Comparison of ENCODE assay signal across 8 mouse cellular contexts in genomic region chr3:34021259-34021828, GRCm38 (mm10). TPM values are rescaled to one million over a fixed set of nuclear protein-coding genes. Genes with fewer than 3 reads are reported as not detected.
DNase-seq lines count a peak whose midpoint lies in the region; TF ChIP-seq lines count a peak whose summit lies in the region.

No protein-coding gene starts in this region.

- 33% methylated on average over 4 of the region's 4 CpGs for WGBS in heart, adult 2 months
- 76% methylated on average over 4 of the region's 4 CpGs for WGBS in hindbrain, embryonic 10.5 days
- WGBS in macrophage (ENCODE audit: missing documents): 69% methylated on average over 4 of the region's 4 CpGs

- H3K9ac ChIP-seq in heart, adult 2 months (ENCODE audit: low read depth, low read length): no peak overlapping the region
- peak overlapping the region; percentile 98 for H3K9ac ChIP-seq in CH12.LX (ENCODE audit: insufficient read depth, low read depth)

- intact Hi-C loops in heart, adult 2 months (cut with DNase I): loop anchor here (2.0 to 5.0 kb wide), 2 partner anchors 19 to 34 kb away; no protein-coding TSS in a partner anchor

- dilution Hi-C loops in CH12.LX (cut with MboI; ENCODE audit: extremely low pct_ligation_motif_present, extremely low pct_unique_long_range_greater_than_20kb, low sequenced_read_pairs): no loop called here

- no peak for TF ChIP-seq EP300 in heart, adult 2 months (IDR thresholded peaks at IDR 0.05; ENCODE audit: insufficient read depth, low read depth, low read length)
- no peak for TF ChIP-seq EP300 in CH12.LX (IDR thresholded peaks at IDR 0.05; ENCODE audit: low read length)

- H3K9me3 ChIP-seq in CH12.LX (replicated peaks; ENCODE audit: low read length): no peaks in the 10 kb centered on the region
- H3K9me3 ChIP-seq in hindbrain, embryonic 10.5 days: no peaks in the 10 kb centered on the region

- TF ChIP-seq CTCF in heart, adult 2 months (IDR thresholded peaks at IDR 0.05): no peak
- no peak for TF ChIP-seq CTCF in CH12.LX (conservative IDR thresholded peaks at IDR 0.05 in 1 of 2, IDR thresholded peaks at IDR 0.05 in 1 of 2; ENCODE audit: low read depth in 2 of 2, low read length in 2 of 2)

- no peak for DNase-seq in heart, adult 2 months
- DNase-seq in heart, adult 18-20 months: no peak
- DNase-seq in CH12.LX (ENCODE audit: extremely low read depth): no peak
- DNase-seq in hindbrain, embryonic 10.5 days (ENCODE audit: low spot score): no peak
- DNase-seq in retina, embryonic 14.5 days (ENCODE audit: low spot score): no peak
- DNase-seq in thymus, postnatal 0 days (ENCODE audit: low spot score): no peak
- DNase-seq in kidney, postnatal 10 days: no peak

- no peak overlapping the region for H3K27ac ChIP-seq in heart, adult 2 months
- no peak overlapping the region for H3K27ac ChIP-seq in CH12.LX (ENCODE audit: insufficient read depth, low read depth)
- H3K27ac ChIP-seq in hindbrain, embryonic 10.5 days: no peak overlapping the region
- H3K27ac ChIP-seq in macrophage: no peak overlapping the region

- in situ Hi-C loops in CH12.LX (cut with MboI; ENCODE audit: low pct_ligation_motif_present, low pct_unique_long_range_greater_than_20kb, low sequenced_read_pairs): no loop called here

- peak overlapping the region; percentile 98 for H3K4me2 ChIP-seq in CH12.LX (ENCODE audit: insufficient read depth, low read depth, poor library complexity, severe bottlenecking)

- peaks cover 17% of the 10 kb centered on the region for H3K36me3 ChIP-seq in heart, adult 2 months (ENCODE audit: control insufficient read depth, insufficient read depth, low read length)
- H3K36me3 ChIP-seq in CH12.LX (replicated peaks in 1 of 2; ENCODE audit: control insufficient read depth in 1 of 2, insufficient read depth in 1 of 2, low read length in 1 of 2) (peaks cover 0 to 3% of the 10 kb centered on the region in 2 experiments), macrophage (ENCODE audit: inconsistent target) (no peaks in the 10 kb centered on the region)
- H3K36me3 ChIP-seq in hindbrain, embryonic 10.5 days: peaks cover 23% of the 10 kb centered on the region; the same call in 1 of the 2 replicates

- H3K4me1 ChIP-seq in heart, adult 2 months (ENCODE audit: control insufficient read depth, insufficient read depth, low read length): peaks cover 6% of the 10 kb centered on the region
- H3K4me1 ChIP-seq in CH12.LX (ENCODE audit: control insufficient read depth in 1 of 2, insufficient read depth in 2 of 2): peaks cover 4 to 41% of the 10 kb centered on the region in 2 experiments; a peak in 3 of 4 replicates
- peaks cover 14% of the 10 kb centered on the region for H3K4me1 ChIP-seq in hindbrain, embryonic 10.5 days (replicated peaks)

- H3K4me3 ChIP-seq in heart, adult 2 months: peak overlapping the region; percentile 99
- H3K4me3 ChIP-seq in CH12.LX (replicated peaks in 1 of 3; ENCODE audit: low read depth in 2 of 3, low read length in 2 of 3, poor library complexity in 1 of 3): peak overlapping the region; percentile 80 to 94 (median 88)
- H3K4me3 ChIP-seq in hindbrain, embryonic 10.5 days: peak overlapping the region; percentile 96
- peak overlapping the region; percentile 64 for H3K4me3 ChIP-seq in macrophage (ENCODE audit: inconsistent target)

- no peak for TF ChIP-seq POLR2A in heart, adult 2 months (IDR thresholded peaks at IDR 0.05; ENCODE audit: insufficient read depth, low read depth, low read length)
- no peak for TF ChIP-seq POLR2A in CH12.LX (IDR thresholded peaks at IDR 0.05; ENCODE audit: low read depth, low read length)

- no peaks in the 10 kb centered on the region for H3K27me3 ChIP-seq in heart, adult 2 months (ENCODE audit: control insufficient read depth, insufficient read depth, low read length)
- H3K27me3 ChIP-seq in CH12.LX (replicated peaks): peaks cover 4% of the 10 kb centered on the region
- no peaks in the 10 kb centered on the region for H3K27me3 ChIP-seq in hindbrain, embryonic 10.5 days (ENCODE audit: insufficient read depth, poor library complexity, severe bottlenecking)

- H3K79me2 ChIP-seq in heart, adult 2 months (replicated peaks; ENCODE audit: control insufficient read depth, insufficient read depth, low read length): peaks cover 6% of the 10 kb centered on the region; the same call in 1 of the 2 replicates
- peaks cover 57% of the 10 kb centered on the region for H3K79me2 ChIP-seq in CH12.LX (replicated peaks; ENCODE audit: control insufficient read depth, extremely low read depth, insufficient read depth, poor library complexity, severe bottlenecking)
- peaks cover 59% of the 10 kb centered on the region for H3K79me2 ChIP-seq in macrophage (ENCODE audit: inconsistent target)

- TF ChIP-seq RAD21 in CH12.LX (IDR thresholded peaks at IDR 0.05; ENCODE audit: low read depth, low read length): no peak

TF ChIP-seq in CH12.LX, 34 proteins besides CTCF, POLR2A, EP300 and RAD21:
- TF ChIP-seq ZNF384 (IDR thresholded peaks at IDR 0.05; ENCODE audit: low read depth, low read length) (no peak), MAX (IDR thresholded peaks at IDR 0.05; ENCODE audit: low read length) (no peak), USF2 (conservative IDR thresholded peaks at IDR 0.05; ENCODE audit: low read depth, low read length) (no peak), BHLHE40 (IDR thresholded peaks at IDR 0.05; ENCODE audit: low read depth, low read length) (no peak), MAZ (IDR thresholded peaks at IDR 0.05; ENCODE audit: low read depth, low read length) (no peak), SIN3A (IDR thresholded peaks at IDR 0.05; ENCODE audit: low read length) (no peak), POLR2AphosphoS2 (IDR thresholded peaks at IDR 0.05; ENCODE audit: low read depth, low read length) (no peak), JUN (IDR thresholded peaks at IDR 0.05; ENCODE audit: insufficient read depth, low read depth, low read length) (no peak), USF1 (IDR thresholded peaks at IDR 0.05; ENCODE audit: low read depth, low read length) (no peak), IRF4 (IDR thresholded peaks at IDR 0.05; ENCODE audit: low read depth, low read length) (no peak), TBP (conservative IDR thresholded peaks at IDR 0.05; ENCODE audit: low read depth, low read length) (no peak), NELFE (IDR thresholded peaks at IDR 0.05; ENCODE audit: low read depth, low read length) (no peak), ZMIZ1 (IDR thresholded peaks at IDR 0.05; ENCODE audit: low read depth, low read length) (no peak), ELF1 (IDR thresholded peaks at IDR 0.05; ENCODE audit: low read depth, low read length) (no peak), TCF12 (IDR thresholded peaks at IDR 0.05; ENCODE audit: low read depth, low read length) (no peak), JUND (conservative IDR thresholded peaks at IDR 0.05; ENCODE audit: low read depth, low read length) (no peak), PAX5 (IDR thresholded peaks at IDR 0.05; ENCODE audit: low read length) (no peak), MAFK (IDR thresholded peaks at IDR 0.05; ENCODE audit: insufficient replicate concordance, low read length) (no peak)
TF ChIP-seq in CH12.LX: peak in this region for 0.

RNA-seq across cellular contexts. Expression of gene Fxr1, which starts 1.6 kb away (rescaled TPM):
- 100 to 1,000 TPM; 177 to 197 TPM for total RNA-seq in heart, adult 2 months (2021)
- polyA plus RNA-seq in heart, adult 2 months (2012; rRNA removed): 32.2 and 73.2 TPM in 2 replicates
- 100 to 1,000 TPM; 185 to 189 TPM for total RNA-seq in heart, adult 18-20 months (2021)
- total RNA-seq in CH12.LX (2012; rRNA removed) (83.5 and 83.9 TPM in 2 replicates), CH12.LX (2014; rRNA removed) (120 and 130 TPM in 2 replicates)
- polyA plus RNA-seq in CH12.LX (2012; ENCODE audit: insufficient read length, low read depth) (119 and 131 TPM in 2 replicates), macrophage (2018) (77.5 to 114 TPM (median 87.0 TPM) in 3 replicates)
- 35.5 and 55.2 TPM in 2 replicates for polyA plus RNA-seq in hindbrain, embryonic 10.5 days (2016; fragmentation: Nextera tagmentation; extraction: Ambion mirVana)
- total RNA-seq in macrophage (2018; cell fraction: chromatin; rRNA removed): 100 to 1,000 TPM; 155 to 264 (median 217) TPM
- 100 to 1,000 TPM in 14 of 26 experiments, 10 to 100 TPM in 12; 87.2 to 124 (median 107) TPM for total RNA-seq in macrophage (2018; cell fraction: cytosol; rRNA removed)
- 100 to 1,000 TPM; 109 to 214 (median 144) TPM for total RNA-seq in macrophage (2018; cell fraction: nucleus; rRNA removed)
- 49.8 and 50.8 TPM in 2 replicates for polyA plus RNA-seq in thymus, postnatal 0 days (2015; fragmentation: Nextera tagmentation; extraction: Ambion mirVana)

RNA-seq across cellular contexts. Expression of gene Dnajc19, which starts 59.8 kb away (rescaled TPM):
- total RNA-seq in heart, adult 2 months (2021): 100 to 1,000 TPM; 129 to 149 TPM
- polyA plus RNA-seq in heart, adult 2 months (2012; rRNA removed): 107 and 125 TPM in 2 replicates
- total RNA-seq in heart, adult 18-20 months (2021): 100 to 1,000 TPM; 147 to 156 TPM
- total RNA-seq in CH12.LX (2012; rRNA removed): 82.8 and 99.9 TPM in 2 replicates
- 116 and 142 TPM in 2 replicates for total RNA-seq in CH12.LX (2014; rRNA removed)
- polyA plus RNA-seq in CH12.LX (2012; ENCODE audit: insufficient read length, low read depth): 118 and 123 TPM in 2 replicates
- polyA plus RNA-seq in hindbrain, embryonic 10.5 days (2016; fragmentation: Nextera tagmentation; extraction: Ambion mirVana): 182 and 189 TPM in 2 replicates
- total RNA-seq in macrophage (2018; cell fraction: chromatin; rRNA removed): 10 to 100 TPM in 14 of 26 experiments, 1 to 10 TPM in 12; 2.4 to 32.1 (median 12.1) TPM
- total RNA-seq in macrophage (2018; cell fraction: cytosol; rRNA removed): 10 to 100 TPM; 46.8 to 95.6 (median 63.2) TPM
- total RNA-seq in macrophage (2018; cell fraction: nucleus; rRNA removed): 10 to 100 TPM in 21 of 26 experiments, 1 to 10 TPM in 5; 5.6 to 38.2 (median 12.9) TPM
- polyA plus RNA-seq in macrophage (2018): 53.0 to 86.4 TPM (median 77.3 TPM) in 3 replicates
- 205 and 223 TPM in 2 replicates for polyA plus RNA-seq in thymus, postnatal 0 days (2015; fragmentation: Nextera tagmentation; extraction: Ambion mirVana)
